Mouse (Mus musculus): ENCODE measurements around the gene Gm49378.
A peak's percentile ranks its signal among the peaks of the same experiment; 100 is the strongest.

Gm49378 gene

DNA sequence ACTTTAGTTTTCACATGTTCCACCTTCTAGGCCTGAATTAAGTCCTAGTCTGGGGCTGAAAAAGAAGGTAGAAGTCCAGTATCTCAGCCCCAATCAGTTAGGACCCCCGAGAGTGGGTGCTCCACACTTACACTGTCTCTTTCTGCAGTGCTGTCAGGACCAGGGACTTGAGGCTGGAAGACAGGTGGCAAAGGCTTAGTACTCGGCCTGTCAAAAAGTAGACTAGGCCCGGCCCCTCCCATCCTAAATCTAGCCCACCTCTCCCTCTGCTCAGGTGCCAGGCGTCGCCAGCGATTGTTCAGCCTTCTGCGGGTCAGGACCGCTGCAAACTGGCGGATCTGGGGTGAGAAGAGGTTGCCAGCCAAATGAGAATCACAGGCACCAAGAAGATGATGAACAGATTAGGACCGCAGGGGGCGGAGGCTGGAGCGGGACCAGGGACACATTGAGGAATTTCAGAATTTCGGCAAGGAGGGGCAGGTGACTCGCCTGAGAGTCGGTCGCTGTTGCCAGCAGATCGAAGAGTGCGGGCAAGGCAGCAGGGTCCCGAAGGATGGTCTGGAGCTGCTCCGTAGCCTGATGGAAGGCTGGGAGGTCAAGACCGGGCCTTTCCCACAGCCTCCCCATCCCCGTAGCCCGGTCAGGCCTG is 2.7 kb downstream of the Gm49378 start:
- no peak for DNase-seq (ENCODE audit: extremely low spot score, low read depth, low spot score)

DNA sequence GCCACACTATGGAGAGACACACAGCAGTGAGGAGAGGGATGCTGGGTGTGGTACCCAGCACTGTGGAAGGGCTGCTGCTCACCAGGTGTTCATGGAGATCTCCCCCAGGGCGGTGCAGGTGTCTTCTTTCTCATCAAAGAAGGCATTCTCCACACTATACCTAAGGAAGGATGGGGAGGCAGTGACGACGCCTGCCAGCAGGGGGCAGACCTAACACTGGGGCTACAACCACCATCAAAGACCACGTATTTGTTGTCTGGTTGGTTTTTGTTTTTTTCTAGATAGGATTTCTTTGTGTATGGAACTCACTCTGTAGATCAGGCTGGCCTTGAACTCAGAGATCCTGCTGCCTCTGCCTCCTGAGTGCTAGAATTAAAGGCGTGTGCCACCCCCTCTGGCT is 8.4 kb downstream of the Gm49378 start:
- no peak for DNase-seq (ENCODE audit: extremely low spot score, low read depth, low spot score)

DNA sequence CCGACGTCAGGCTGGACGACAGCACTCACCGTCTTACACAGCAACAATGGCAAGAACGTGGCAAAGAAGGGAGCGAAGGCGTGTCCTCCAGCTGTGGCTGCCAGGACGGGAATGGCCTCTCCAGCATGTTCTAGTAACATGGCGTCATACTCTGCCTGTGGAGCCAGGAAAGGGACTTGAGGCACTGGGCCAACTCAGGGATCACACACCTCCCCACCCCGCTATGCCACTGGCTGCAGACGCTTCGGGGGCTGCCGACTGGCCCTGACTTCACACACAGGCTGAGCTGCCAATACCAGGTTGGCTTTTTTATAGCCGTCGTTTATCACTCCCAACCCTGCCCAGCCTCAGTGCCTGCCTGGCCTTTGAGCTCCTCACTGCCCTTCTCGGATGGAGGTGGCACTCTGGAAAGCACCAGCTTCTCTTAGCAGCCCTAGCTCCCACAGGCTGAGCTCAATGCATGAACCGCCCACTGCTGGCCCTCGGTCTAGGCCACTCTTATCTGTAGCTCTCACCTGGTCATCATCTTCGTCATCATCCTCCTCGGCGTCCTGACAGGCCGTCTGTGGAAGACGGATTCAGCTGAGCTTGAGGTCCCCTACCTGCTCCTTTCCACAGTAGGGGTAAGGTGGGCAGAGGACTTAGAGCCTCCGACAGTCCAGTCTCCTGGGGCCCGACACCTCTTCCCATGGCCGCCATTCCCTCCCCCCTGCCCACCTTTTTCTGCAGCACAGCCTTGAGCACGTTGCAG is 9.4 kb downstream of the Gm49378 start:
- DNase-seq (ENCODE audit: extremely low spot score, low read depth, low spot score): no peak

DNA sequence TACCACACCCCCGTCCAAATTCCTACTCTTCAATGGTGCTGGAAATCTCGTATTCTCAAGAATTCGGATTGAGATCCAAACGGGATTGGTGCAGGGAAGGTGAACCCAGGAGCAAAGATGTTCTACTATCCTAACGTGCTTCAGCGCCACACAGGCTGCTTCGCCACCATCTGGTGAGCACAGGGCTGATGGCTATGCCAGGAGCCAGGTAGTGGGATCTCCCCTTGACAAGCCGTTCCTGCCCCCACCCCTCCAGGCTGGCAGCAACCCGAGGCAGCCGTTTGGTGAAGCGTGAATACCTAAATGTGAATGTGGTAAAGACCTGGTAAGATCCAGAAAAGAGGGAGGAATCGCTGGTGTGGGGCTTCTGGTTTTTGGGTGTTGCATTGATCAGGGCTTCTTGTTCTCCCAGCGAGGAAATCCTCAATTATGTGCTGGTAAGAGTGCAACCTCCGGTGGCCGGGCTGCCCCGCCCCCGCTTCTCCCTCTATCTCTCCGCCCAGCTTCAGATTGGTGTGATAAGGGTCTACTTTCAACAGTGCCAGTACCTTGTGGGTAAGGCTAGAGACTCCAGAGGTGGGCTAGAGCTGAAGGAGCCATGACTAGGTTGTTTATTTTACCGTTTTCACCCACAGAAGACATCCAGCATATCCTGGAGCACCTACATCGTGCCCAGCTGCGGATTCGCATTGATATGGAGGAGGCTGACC is 19.1 kb downstream of the Gm49378 start:
- no peak for DNase-seq (ENCODE audit: extremely low spot score, low read depth, low spot score)

DNA sequence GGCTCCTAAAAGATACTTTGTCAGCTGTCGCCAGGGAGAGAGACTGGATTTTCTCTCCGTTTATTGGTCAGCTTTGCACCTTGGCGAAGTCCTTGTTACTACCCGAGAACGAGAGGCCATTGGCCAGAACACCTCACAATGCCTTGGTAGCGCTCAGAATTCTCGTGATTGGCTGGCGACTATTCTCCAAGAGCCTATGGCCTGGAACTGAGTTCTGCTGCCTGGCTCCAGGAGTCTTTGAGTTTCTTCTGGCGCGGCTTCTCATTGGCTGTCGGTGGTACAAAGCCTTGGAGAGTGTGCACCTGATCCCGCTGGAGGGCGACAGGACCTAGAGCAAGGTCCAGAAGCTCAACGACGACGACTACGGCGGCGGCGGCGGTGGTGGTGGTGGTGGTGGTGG is 19.9 kb downstream of the Gm49378 start, which contains the start of gene Rec8:
Gene Rec8 (plus strand): TSS at position 216 of the 400 bp plus-strand sequence.
- DNase-seq (ENCODE audit: extremely low spot score, low read depth, low spot score): no peak

DNA sequence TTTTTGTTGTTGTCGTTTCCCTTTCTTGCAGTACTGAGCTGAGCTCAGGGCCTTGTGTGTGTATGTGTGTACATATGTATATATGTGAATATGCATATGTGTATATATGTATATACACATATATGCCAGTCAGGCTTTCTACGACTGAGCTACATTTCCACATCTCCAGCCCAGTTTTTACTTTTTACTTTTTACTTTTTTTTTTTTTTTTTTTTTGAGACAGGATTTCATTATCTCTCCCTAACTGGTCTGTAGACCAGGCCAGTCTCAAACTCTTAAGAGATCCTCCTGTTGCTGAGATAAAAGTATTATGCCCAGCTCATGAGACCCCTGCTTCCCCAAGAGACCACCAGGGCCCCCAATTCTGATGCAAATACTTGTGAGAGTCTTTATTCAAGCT is 20.9 kb downstream of the Gm49378 start:
- no peak for DNase-seq (ENCODE audit: extremely low spot score, low read depth, low spot score)

DNA sequence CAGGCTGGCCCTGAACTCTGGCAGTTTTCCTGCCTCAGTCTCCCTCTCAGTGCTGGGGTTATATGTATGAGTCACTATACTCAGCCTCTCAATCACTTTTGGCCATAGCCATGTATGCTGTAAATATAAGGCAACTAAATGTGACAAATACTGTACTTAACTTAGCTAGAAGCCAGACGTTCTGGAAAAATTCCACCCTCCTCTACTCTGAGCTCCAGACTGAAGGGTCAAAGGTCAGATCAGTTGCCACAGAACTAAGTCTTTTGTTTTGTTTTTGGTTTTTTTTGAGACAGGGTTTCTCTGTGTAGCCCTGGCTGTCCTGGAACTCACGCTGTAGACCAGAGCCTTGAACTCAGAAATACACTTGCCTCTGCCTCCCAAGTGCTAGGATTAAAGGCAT is 21.8 kb downstream of the Gm49378 start:
- DNase-seq (ENCODE audit: extremely low spot score, low read depth, low spot score): no peak

DNA sequence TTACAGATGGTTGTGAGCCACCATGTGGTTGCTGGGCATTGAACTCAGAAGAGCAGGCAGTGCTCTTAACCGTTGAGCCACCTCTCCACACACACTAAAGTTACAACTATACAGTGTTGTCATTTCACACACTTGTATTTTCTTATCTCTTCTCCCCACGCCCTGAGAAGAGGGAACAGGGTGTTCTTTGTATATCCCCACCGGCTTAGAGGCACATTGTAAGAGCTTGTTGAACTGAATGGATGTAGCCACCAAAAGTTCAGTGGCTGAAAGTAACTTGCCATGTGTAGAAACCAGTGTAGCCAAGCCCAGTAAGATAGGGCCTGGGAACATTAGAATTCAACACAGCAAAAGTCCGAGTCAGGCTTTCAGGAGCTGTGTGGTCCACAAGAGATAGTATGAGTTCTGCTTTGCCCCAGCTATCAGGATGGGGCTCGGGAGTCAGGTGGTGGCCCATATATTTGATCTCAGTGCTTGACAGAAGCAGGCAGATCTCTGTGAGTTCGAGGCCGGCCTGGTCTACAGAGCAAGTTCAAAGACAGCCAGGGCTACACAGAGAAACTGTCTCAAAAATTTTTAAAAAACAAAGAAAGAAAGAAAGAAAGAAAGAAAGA is 23.0 kb downstream of the Gm49378 start:
- no peak for DNase-seq (ENCODE audit: extremely low spot score, low read depth, low spot score)

DNA sequence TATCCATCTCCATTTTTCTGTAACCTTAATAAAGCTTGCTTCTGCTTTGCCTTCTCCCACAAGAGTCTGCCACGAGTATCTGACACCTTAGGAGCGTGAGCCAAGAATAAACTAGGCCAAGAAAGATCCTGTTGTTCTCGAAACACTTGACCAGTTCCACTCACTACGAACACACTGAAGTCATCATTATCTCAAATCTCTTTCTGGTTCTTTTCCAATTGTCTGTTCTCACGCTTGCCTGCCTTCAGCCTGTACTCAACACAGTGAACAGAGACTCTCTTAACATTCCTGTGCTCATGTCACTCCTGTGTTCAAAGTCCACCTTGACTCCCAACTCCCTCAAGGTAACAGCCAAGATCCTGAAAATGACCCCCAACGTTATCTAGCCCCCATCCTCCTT is 24.3 kb downstream of the Gm49378 start:
- no peak for DNase-seq (ENCODE audit: extremely low spot score, low read depth, low spot score)

DNA sequence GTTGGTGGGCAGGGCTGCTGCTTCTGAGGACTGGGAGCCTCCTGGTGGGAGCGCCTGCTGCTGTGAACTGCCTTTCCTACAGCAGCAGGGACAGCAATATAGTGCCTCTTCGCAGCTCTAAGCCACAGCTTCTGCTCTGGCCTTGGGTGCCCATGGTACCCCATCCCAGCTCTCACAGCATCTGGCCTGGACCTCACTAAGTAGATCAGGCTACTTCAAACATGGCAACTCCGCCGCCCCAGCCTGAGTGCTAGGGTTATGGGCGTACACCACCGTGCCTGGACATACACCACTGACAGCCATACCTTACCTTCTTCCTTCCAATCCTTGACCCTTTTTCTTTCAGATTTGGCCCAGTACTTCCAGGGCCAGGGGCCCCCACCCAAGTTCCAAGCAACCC is 29.4 kb downstream of the Gm49378 start:
- DNase-seq (ENCODE audit: extremely low spot score, low read depth, low spot score): no peak

DNA sequence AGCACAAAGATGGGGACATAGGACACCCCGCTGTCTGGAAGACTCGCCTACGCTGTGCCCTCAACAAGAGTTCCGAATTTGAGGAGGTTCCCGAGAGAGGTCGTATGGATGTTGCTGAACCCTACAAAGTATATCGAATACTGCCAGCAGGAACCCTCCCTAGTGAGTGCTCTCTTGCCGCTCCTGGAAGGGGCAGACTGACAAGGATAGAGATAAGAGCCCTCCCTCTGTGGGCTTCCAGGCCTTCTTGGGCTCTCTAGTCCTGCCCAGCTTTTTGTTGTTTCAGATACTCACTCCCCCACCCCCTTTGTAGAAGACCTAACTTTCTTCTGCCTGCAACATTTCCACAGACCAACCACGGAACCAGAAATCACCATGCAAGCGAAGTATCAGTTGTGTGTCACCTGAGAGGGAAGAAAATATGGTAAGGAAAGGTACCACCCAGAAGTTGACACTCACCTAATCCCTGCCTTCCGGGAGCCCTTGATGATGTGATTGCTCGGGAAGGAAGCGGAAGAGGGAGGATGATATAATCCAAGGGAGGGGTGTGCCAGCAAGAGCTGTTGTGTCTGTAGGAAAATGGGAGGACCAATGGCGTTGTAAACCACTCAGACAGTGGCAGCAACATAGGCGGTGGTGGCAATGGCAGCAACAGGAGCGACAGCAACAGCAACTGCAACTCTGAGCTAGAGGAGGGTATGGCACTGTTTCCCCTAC is 31.8 kb downstream of the Gm49378 start:
- no peak for DNase-seq (ENCODE audit: extremely low spot score, low read depth, low spot score)

DNA sequence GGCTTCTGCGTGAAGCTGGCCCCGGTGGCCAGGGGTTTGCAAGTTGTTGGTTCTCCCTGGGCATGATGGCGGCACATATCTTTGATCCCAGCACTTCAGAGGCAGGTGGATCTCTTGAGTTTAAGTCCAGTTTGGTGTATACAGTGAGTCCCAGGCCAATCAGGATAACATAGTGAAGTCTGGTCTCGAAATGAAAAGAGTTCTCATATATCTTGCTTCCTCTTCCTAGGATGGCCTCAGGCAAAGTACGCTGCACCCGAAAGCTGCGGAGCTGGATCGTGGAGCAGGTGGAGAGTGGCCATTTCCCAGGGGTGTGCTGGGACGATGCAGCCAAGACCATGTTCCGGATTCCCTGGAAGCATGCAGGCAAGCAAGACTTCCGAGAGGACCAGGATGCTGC is 32.9 kb downstream of the Gm49378 start:
- DNase-seq (ENCODE audit: extremely low spot score, low read depth, low spot score): no peak

DNA sequence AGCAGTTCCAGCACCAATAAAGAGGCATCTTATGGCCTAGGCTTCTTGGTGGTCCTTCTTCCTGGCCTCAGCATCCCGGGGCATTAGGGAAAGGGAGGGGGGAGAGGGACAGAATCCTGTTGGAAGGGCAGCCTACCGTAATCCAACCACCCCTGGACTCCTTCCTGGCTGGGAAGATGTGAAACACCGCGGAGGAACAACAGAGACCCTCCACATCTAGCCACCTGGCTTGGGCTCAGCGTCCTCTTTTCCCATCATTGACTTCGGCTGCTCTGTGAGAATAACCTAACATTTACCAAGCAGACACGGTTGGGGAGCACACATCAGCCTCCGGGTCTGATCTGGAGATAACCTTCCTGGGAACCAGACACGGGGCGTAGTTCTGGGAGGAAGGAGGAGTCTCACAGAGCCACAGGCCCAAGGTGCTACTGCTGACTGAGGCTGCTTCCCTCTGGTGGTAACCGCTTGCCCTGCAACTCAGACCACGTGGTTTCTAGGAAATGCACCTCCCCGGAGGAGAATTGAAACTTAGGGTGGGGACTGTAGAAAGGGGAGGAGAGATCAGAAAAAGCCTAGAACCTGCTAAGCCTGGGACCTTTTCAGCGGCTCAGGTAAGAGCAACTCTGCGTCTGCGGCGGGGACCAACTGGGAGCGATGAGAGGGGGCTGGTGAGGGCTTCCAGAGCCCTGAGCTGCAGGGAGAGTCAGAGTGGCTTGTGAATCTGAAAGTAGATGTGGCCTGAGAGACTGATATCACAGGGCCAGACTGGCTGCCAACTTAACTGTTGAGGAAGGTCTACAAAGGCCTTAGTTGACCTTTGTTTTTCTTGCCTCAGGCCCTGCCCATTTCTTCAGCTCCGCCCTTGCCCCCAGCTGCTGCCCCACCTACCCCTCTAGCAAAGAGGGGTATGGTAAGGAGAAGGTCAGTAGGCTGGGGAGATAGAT is 33.8 kb downstream of the Gm49378 start:
- DNase-seq (ENCODE audit: extremely low spot score, low read depth, low spot score): peak; percentile 52

DNA sequence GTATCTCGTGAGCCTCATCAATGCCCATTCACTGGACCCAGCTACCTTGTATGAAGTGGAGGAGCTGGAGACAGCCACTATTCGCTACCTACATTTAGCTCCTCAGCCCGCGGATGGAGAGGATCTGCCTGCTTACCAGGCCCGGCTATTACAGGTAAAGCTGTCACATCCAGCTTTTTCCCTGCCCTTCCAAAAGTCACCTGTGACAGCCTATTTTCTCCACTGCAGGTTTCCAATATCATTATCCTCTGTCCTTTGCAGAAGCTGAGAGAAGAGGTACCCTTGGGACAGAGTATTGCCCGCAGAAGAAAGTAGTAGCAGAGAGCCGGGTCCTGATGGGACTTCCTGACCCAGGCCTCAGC is 34.4 kb downstream of the Gm49378 start, which contains the start of gene Irf9:
Gene Irf9 (plus strand): TSS at position 301 of the 362 bp plus-strand sequence.
- no peak for DNase-seq (ENCODE audit: extremely low spot score, low read depth, low spot score)

DNA sequence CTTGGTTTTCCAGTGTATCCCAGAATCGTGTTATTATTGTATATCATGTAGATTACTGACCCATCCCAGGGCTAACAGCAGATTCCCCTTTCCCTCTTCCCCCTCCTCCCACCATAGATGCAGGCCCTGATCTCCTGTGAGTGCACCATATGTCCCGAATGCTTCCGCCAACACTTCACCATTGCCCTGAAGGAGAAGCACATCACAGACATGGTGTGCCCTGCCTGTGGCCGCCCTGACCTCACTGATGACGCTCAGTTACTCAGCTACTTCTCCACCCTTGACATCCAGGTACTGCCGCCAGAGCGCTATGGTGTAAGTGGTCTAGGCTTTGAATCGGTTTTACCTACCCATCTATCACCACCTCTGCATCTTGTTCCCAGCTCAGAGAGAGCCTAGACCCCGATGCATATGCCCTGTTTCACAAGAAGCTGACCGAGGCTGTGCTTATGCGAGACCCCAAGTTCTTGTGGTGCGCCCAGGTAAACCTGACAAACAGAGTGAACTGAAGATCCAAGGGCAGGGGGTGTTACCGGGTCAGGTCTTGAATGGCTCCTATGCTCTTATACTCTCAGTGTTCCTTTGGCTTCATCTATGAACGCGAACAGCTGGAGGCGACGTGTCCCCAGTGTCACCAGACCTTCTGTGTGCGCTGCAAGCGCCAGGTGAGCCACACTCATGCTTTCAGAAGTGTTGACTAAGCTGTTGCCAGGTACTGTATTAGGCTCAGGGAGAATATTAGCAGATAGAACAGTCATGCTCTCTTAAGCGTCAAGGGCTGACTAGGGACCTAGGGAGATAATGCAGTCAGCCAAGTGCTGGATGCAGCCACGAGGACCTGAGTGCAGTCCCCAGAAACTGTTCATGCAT is 38.9 kb downstream of the Gm49378 start:
- no peak for DNase-seq (ENCODE audit: extremely low spot score, low read depth, low spot score)

DNA sequence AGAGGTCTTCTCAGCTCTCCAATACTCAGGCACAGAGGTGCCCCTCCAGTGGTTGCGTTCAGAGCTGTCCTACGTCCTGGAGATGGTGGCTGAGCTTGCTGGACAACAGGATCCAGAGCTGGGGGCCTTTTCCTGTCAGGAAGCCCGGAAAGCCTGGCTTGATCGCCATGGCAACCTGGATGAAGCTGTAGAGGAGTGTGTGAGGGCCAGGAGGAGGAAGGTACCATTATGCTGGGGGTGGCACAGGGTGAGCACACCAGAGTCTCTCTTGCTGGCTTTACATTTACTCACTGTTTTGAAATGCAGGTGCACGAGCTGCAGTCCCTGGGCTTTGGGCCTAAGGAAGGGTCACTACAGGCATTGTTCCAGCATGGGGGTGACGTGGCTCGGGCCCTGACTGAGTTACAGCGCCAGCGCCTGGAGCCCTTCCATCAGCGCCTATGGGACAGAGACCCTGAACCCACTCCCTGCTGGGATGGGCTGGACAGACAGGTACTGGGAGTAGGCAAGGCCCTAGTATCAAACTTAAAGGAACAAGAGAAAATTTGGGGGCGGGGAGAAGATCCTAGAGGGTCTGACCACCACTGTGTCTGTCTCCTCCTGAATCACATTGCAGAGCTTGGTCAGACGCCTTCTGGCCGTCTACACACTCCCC is 41.5 kb downstream of the Gm49378 start:
- no peak for DNase-seq (ENCODE audit: extremely low spot score, low read depth, low spot score)

DNA sequence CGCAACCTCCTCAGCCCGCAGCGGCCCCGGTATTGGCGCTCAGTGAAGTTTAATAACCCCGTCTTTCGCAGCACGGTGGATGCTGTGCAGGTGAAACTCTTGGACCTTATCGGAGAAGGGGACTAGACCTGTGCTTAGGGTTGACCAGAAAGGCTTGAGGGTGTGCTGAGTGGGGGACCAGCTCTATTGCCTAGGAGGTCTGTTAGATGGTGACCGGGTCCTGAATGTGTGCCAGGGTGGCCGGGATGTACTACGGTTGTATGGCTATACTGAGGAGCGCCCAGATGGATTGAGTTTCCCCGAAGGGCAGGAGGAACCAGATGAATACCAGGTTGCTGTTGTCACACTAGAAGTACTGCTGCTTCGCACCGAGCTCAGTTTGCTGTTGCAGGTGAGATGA is 45.5 kb downstream of the Gm49378 start:
- no peak for DNase-seq (ENCODE audit: extremely low spot score, low read depth, low spot score)

DNA sequence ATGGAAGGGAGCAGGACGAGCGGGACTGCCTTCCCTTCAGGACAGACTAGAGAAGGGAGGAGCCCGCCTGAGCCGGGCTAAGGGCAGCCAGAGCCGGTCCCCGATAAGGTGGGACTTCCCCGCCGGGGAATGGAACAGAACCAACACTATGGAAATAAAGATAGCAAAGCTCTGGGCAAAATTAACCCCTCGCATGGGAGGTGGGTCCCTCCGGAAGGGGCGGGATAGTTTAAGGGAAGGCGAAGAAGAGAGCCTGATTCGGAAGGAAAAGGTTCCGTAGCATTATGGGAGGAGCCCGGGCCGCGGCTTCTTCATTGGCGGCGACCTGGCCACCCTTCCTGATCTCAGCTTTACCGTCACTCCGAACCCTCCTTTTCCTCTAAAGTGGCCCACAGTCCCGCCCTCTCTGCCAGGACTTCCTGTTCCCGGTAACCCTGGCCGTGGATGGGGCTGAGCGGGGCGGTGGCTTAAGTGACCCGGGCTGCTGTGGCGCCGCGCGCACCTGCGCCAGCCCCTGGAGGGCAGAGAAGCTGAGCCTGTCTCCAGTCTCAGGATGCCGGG is 46.3 kb downstream of the Gm49378 start, which contains the start of gene Rnf31:
Gene Rnf31 (plus strand): TSS at position 378 of the 561 bp plus-strand sequence.
- peak; percentile 77 for DNase-seq (ENCODE audit: extremely low spot score, low read depth, low spot score)

All from hindlimb bud, embryonic 11.5 days (tissue).